Mouse (Mus musculus): Measurements from ENCODE around the gene Rab40c.

DNA sequence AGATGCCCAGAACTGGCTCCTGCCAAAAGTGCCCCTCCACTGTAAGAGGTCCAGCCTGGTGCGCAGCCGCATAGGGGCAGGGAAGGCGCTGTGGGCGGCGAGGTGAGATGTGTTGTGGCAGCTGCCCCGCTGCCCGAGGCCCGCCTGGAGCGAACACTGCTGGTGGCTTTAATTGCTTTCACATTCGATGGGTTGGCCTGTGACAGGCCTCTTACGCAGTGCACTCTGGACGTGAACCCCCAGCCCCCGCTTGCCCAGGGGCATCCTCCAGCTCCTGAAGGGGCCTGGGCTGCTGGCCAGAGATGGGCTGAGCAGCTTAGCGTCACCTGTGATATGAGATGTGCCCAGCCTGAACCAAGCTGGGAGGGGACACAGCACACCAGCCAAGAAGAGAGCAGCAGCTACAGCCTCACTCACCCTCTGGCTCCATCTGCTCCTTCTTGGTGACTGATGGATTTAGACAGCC, 38.1 kb upstream of the Rab40c start:
- TF ChIP-seq CTCF (IDR thresholded peaks at IDR 0.05 in 2 of 3, conservative IDR thresholded peaks at IDR 0.05 in 1 of 3; ENCODE audit: control insufficient read depth in 1 of 3, insufficient read depth in 1 of 3, low read depth in 2 of 3, low read length in 3 of 3, poor library complexity in 1 of 3, severe bottlenecking in 1 of 3) (no peak), USF2 (IDR thresholded peaks at IDR 0.05; ENCODE audit: borderline replicate concordance in 1 of 2, insufficient read depth in 1 of 2, low read depth in 1 of 2, low read length in 2 of 2) (no peak), MAX (IDR thresholded peaks at IDR 0.05; ENCODE audit: low read length) (no peak), GATA1 (IDR thresholded peaks at IDR 0.05; ENCODE audit: low read depth, low read length) (no peak), ELF1 (IDR thresholded peaks at IDR 0.05; ENCODE audit: low read depth, low read length) (no peak), MYC (IDR thresholded peaks at IDR 0.05; ENCODE audit: low read depth, low read length) (no peak), POLR2A (IDR thresholded peaks at IDR 0.05; ENCODE audit: control insufficient read depth in 1 of 2, insufficient read depth in 1 of 2, low read depth in 1 of 2, low read length in 2 of 2, poor library complexity in 1 of 2) (no peak), POLR2AphosphoS2 (IDR thresholded peaks at IDR 0.05; ENCODE audit: low read length) (no peak), NRF1 (IDR thresholded peaks at IDR 0.05; ENCODE audit: insufficient read depth, low read depth, low read length, poor library complexity, severe bottlenecking) (no peak), EP300 (IDR thresholded peaks at IDR 0.05; ENCODE audit: low read depth in 1 of 2, low read length in 2 of 2) (no peak)

Measured in MEL (cell line).